Mouse (Mus musculus): ENCODE results near the gene Napsa. TPM values are rescaled to one million over a fixed set of nuclear protein-coding genes. Genes with fewer than 3 reads are reported as not detected.
A peak's percentile ranks its signal among the peaks of the same experiment; 100 is the strongest.

Gene Napsa
- total RNA-seq, 2 experiments from 2014 or later: not detected

- Histone ChIP-seq H3K27ac (peak overlapping the region; percentile 93), H3K4me3 (peak overlapping the region; percentile 53)
- peak; percentile 19 for TF ChIP-seq CTCF (conservative IDR thresholded peaks at IDR 0.05)
- peak; percentile 84 to 91 for DNase-seq (ENCODE audit: low spot score in 2 of 2)
Measured at GRCm38 (mm10) chr7:44586930-44587329, 14.8 kb downstream of the Napsa start.

GRCm38 (mm10) chr7:44587676-44588075 lies 15.5 kb downstream of the Napsa start:
- TF ChIP-seq CTCF (conservative IDR thresholded peaks at IDR 0.05): no peak
- Histone ChIP-seq H3K4me3 (peak overlapping the region; percentile 53), H3K27ac (peak overlapping the region; percentile 93; the same call in 1 of the 2 replicates)
- no peak for DNase-seq (ENCODE audit: low spot score in 2 of 2)

- no peak for TF ChIP-seq CTCF (conservative IDR thresholded peaks at IDR 0.05)
- no peak for DNase-seq (ENCODE audit: low spot score in 2 of 2)
- peak overlapping the region; percentile 93 for H3K27ac ChIP-seq
- peak overlapping the region; percentile 53 for H3K4me3 ChIP-seq
Measured at GRCm38 (mm10) chr7:44588338-44588737, 16.2 kb downstream of the Napsa start.

- Histone ChIP-seq H3K4me3 (peak overlapping the region; percentile 53), H3K27ac (peak overlapping the region; percentile 93)
- peak; percentile 72 to 78 for DNase-seq (ENCODE audit: low spot score in 2 of 2)
- TF ChIP-seq CTCF (conservative IDR thresholded peaks at IDR 0.05): peak; percentile 18; the same call in 1 of the 2 replicates
Measured at GRCm38 (mm10) chr7:44589149-44589548, 17.0 kb downstream of the Napsa start.

- H3K27ac ChIP-seq: peak overlapping the region; percentile 61
- DNase-seq (ENCODE audit: low spot score in 2 of 2): no peak
Measured at GRCm38 (mm10) chr7:44589946-44590345, 17.8 kb downstream of the Napsa start.

GRCm38 (mm10) chr7:44590402-44591347 lies 18.5 kb downstream of the Napsa start, which contains the start of gene Kcnc3:
TSS of gene Kcnc3 (plus strand) at chr7:44590664.
- TF ChIP-seq CTCF (conservative IDR thresholded peaks at IDR 0.05): no peak
- peak; percentile 90 to 98 for DNase-seq (ENCODE audit: low spot score in 2 of 2)
- peak within 1 kb of the TSS; percentile 93 for H3K27ac ChIP-seq
- H3K4me3 ChIP-seq: peak within 1 kb of the TSS; percentile 78

More at GRCm38 (mm10) chr7:44589946-44590345, 17.8 kb downstream of the Napsa start:
- H3K4me3 ChIP-seq: peak overlapping the region; percentile 53
- TF ChIP-seq CTCF (conservative IDR thresholded peaks at IDR 0.05): no peak

GRCm38 (mm10) chr7:44591348-44592116 lies 19.4 kb downstream of the Napsa start:
- TF ChIP-seq CTCF (conservative IDR thresholded peaks at IDR 0.05): no peak
- DNase-seq (ENCODE audit: low spot score in 2 of 2): no peak
- peak overlapping the region; percentile 78 for H3K4me3 ChIP-seq
- peak overlapping the region; percentile 93 for H3K27ac ChIP-seq

GRCm38 (mm10) chr7:44593051-44593450 lies 20.9 kb downstream of the Napsa start:
- Histone ChIP-seq H3K27ac (peak overlapping the region; percentile 99), H3K4me3 (peak overlapping the region; percentile 78)
- no peak for DNase-seq (ENCODE audit: low spot score in 2 of 2)
- no peak for TF ChIP-seq CTCF (conservative IDR thresholded peaks at IDR 0.05)

- peak; percentile 12 for TF ChIP-seq CTCF (conservative IDR thresholded peaks at IDR 0.05)
- peak; percentile 88 for DNase-seq (ENCODE audit: low spot score in 2 of 2)
- peak overlapping the region; percentile 99 for H3K27ac ChIP-seq
- peak overlapping the region; percentile 78 for H3K4me3 ChIP-seq
Measured at GRCm38 (mm10) chr7:44593775-44594174, 21.6 kb downstream of the Napsa start.

- no peak for TF ChIP-seq CTCF (conservative IDR thresholded peaks at IDR 0.05)
- Histone ChIP-seq H3K4me3 (peak overlapping the region; percentile 78), H3K27ac (peak overlapping the region; percentile 99)
- peak; percentile 79 to 81 for DNase-seq (ENCODE audit: low spot score in 2 of 2)
Measured at GRCm38 (mm10) chr7:44594291-44594690, 22.1 kb downstream of the Napsa start.

GRCm38 (mm10) chr7:44595131-44595561 lies 23.0 kb downstream of the Napsa start:
- Histone ChIP-seq H3K27ac (peak overlapping the region; percentile 99), H3K4me3 (peak overlapping the region; percentile 78; the same call in 1 of the 2 replicates)
- DNase-seq (ENCODE audit: low spot score in 2 of 2): no peak
- TF ChIP-seq CTCF (conservative IDR thresholded peaks at IDR 0.05): no peak

- H3K27ac ChIP-seq: peak overlapping the region; percentile 99
- no peak for TF ChIP-seq CTCF (conservative IDR thresholded peaks at IDR 0.05)
- no peak for DNase-seq (ENCODE audit: low spot score in 2 of 2)
- peak overlapping the region; percentile 17; the same call in 1 of the 2 replicates for H3K4me3 ChIP-seq
Measured at GRCm38 (mm10) chr7:44596051-44596450, 23.9 kb downstream of the Napsa start.

Measured in layer of hippocampus, adult 2 months (tissue).